Mouse (Mus musculus) neural tube, embryonic 10.5 days (tissue): ENCODE data around the gene Kbtbd13.
A peak's percentile ranks its signal among the peaks of the same experiment; 100 is the strongest.

Experiments used
- DNase-seq: peaks from one replicate; pipeline ENCODE4 v3.0.0-alpha.2; 2017; ENCODE audit warnings: low spot score; ENCODE audit errors: extremely low spot score

Kbtbd13 gene

DNA sequence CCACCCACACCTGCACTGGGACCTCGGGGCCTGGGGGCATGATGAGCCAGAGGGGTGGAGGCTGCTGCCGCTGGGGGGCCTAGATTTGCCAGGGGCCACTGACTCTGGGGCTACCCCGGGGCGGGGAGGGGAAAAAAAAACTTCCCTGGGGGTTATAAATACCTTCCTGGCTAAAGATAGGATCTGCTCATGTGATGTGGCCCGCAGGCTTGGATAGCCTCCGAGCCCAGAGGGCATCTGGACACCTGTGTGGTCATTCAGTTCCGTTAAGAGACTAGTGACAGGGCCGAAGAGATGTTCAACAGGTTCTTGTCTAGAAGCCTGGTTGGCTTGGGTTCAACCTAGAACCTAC is at the start of gene Kbtbd13:
TSS of gene Kbtbd13 (minus strand) at position 40 of the 352 bp plus-strand sequence.
- no peak for DNase-seq

DNA sequence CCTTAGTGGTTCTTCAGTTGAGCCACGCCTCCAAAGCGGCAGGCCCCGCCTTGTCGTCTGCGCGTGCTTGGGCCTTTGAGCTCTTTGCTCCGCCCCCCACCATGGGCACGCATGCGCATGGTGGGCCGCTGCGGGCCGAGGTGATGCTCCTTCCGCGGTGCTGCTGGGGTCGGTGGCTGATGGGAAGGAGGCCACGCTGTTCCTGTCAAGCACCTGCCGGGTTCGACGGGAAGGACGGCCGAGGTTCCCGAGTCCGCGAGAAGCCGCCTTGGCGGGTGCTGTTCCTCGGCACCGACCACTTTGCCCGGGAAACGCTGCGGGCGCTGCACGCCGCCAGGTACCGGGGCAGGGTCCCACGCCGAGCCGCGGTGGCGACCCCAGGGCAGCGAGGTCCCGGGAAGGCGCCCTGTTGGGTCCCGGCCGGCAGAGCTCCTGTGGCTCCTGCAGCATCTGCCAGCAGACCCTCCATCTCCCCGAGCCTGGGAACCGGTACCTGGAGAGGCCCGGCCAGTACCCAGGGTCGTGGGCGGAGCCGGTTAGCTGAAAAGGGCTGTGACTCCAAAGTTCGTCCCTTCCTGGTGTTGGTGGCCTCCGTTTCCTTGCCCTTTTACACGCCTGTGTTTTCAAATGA is 44.3 kb upstream of the Kbtbd13 start, which contains the start of gene Mtfmt:
TSS of gene Mtfmt (plus strand) at position 112 of the 631 bp plus-strand sequence.
- peak; percentile 94 for DNase-seq

DNA sequence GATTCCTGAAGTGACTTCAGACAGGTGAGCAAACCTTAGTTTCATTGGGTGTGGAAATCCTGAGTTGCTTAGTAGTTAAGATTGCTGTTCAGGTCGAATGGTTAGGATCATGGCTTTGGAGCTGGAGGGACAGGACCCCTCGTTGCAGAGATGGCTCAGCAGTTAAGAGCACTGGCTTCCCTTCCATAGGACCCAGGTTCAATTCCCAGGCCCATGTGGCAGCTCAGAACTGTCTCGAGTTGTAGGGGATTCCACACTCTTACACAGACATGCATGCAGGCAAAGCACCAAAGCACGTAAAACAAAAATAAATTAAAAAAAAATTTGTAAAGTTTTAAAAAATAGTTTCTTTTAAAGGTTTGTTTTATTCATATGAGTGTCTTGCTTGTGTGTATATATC is 43.8 kb upstream of the Kbtbd13 start:
- DNase-seq = no peak

DNA sequence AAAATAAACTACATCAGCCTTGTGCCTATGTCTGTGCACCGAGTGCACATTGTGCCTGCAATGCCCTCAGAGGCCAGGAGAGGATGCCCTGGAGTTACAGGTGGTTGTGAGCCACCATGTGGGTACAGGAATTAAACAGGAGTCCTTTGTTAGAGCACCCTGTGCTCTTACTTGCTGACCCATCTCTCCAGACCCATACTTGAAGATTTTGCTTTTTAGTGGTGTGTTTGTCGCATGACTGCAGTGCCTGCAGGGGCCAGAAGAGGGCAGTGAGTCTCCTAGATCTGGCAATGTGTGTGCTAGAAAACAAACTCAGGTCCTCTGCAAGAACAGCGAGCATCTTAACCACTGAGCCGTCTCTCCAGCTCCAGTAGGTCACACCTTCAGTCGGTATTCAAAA is 42.7 kb upstream of the Kbtbd13 start:
- peak; percentile 44 for DNase-seq

DNA sequence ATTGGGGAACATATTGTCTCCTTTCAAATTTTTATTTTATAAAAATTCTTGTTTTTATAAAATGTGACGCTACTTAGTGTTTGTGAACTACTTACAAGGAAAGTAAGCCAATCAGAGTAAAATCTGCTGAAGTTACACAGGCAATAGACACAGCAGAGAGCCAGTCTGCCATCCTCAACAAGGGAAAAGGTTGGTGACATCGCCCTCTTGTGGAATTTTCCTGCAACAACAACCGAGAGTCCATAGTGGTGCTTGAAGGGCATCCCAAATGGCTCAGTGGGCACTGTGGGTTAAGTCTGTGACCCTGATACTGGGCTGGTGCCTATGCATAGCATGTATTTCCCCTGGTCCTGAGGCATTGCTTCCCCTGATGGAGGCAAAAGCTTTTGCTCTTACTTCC is 40.8 kb upstream of the Kbtbd13 start:
- peak; percentile 85 for DNase-seq

GRCm38 (mm10) chr9:65430921-65431320 is 39.5 kb upstream of the Kbtbd13 start:
- no peak for DNase-seq

GRCm38 (mm10) chr9:65430401-65430800 is 38.9 kb upstream of the Kbtbd13 start:
- DNase-seq = no peak

DNA sequence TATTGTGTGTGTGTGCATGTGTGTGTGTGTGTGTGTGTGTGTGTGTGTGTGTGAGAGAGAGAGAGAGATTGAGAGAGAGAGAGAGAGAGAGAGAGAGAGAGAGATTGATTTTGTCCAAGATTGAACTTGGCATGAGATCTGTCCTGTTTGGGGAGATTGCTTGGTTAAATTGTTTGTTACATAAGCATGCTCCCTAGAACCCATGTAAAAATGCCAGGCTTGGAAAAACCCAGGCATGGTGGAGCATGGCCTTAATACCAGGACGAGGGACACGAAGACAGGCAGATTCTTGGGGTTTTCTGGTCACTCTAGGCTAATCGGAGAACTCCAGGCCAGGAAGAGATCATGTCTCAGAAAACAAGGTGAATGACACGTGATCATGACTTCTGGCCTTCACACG is 36.6 kb upstream of the Kbtbd13 start:
- no peak for DNase-seq

DNA sequence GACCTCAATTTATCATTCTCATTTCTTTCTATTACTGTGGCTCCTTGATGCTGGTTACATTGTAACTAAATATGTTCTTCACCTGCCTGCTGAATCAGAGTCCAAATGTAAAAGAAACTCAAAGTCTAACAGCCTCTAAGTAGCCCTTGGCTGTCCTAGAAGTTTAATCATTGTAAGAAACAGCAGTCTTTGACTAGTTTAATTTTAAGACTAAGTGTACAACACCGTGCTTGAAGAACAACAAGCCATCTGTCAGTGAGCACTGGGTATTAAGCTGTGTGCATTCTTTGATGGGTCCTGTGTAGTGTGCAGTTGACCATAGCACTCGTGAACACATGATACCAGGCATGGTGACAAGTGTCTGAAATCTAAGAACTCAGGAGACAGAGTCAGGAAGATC is 36.1 kb upstream of the Kbtbd13 start:
- no peak for DNase-seq

DNA sequence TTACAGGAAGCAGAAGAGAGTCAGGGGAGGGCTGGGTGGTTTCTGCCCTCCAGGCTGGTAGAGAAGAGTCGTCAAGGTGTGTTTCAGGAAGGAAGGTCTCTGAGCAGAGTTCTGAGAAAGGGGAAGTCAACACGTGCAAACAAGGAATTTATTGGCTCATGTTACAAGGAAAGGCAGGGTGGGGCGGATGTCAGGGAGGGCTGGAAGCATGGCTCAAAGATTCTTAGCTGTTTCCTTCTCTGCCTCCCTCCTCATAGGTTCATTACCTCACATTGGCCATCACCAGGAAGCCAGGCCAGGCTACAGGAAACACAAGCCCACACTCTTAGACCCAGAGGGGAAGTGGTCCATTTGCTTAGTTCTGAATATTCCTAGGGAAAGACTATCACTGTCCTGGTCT is 32.9 kb upstream of the Kbtbd13 start:
- DNase-seq = no peak

DNA sequence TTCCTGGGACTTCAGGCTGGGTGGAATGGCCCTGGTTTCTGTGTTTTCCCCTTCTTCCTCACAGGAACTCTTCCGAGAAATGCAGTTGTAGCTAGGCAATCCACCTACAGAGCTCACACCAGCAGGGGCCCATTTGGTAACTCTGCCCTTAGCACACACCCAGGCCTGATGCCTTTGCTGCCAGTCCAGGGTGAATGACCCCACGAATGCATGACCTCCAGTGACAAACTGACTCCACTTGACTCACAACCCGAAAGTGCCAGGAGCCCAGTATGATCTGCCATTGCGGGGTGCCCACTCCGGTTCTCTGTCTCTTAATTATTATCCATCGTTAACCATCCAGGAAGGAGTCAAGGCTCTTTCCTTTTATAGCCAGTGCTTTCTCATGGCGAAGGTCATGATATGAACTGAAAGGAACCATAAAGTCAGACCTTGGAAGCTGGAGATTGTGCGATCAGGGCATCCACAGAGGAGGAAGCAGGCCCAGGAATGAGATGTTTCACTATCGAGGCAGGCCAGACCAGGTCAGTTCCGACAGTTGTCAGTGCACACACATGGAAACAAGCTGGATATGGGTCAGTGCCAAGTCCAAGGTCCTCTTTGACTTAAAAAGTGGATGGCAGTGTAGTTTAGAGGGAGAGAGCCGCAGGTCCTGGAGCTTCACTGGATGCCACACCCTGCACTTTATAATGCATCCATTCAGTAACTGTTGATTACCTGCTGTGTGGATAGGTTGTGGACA is 31.5 kb upstream of the Kbtbd13 start, which contains the start of gene Slc51b:
TSS of gene Slc51b (minus strand) at position 196 of the 742 bp plus-strand sequence.
- DNase-seq = no peak

DNA sequence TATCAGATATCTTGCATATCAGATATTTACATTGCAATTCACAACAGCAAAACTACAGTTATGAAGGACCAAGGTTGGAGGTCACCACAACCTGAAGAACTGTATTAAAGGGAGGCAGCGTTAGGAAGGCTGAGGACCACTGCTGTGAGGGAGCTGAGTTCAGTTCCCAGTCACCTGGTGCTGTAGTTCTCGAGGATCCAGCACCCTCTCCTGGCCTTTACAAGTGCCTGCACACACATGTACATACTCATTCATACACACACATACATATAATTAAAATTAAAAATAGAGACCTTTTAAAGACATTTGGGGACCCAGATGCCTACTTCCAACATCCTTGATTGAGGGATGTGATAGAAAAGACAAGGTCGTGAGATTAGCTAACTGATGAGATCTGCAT is 28.2 kb upstream of the Kbtbd13 start:
- no peak for DNase-seq

GRCm38 (mm10) chr9:65417738-65418137 is 26.3 kb upstream of the Kbtbd13 start:
- no peak for DNase-seq

DNA sequence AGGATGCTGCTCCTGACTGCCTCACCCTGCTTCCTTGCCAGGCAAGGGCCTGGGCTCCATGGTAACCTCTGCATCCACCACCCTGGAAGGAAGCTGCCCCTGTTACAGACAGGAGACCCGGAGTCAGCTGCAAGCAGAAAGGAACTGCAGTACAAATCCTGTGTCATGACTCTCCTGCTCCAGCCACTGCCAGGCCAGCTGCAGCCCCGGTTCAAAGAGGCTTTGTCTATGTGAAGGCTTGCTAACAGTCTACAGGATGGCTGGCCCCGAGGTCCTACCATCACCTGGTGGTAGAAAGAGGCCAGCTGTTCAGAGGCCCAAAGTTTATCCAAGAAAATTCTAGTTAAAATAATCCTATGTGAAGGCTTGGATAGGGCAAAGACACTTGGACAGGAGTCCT is 19.9 kb upstream of the Kbtbd13 start:
- DNase-seq = no peak

DNA sequence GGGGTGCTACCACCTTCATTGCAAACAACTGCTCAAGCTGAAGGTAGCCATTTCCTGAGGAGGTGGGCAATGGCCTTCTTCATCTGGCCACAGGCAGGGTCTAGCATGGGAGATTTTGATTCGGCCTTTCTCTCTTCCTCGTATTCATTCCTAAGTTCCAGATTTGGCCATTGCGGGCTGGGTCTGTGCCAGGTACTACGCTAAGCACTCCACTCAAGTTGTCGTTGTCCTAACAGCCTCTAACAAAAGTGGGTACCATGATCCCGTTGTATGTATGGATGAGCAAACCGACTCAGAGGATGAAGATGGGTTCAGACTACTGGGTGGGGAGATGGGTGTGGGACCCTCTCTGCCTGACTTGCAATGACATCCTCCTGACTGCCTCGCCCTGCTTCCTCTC is 18.9 kb upstream of the Kbtbd13 start:
- no peak for DNase-seq

GRCm38 (mm10) chr9:65408871-65409295 is 17.4 kb upstream of the Kbtbd13 start:
- DNase-seq = no peak

GRCm38 (mm10) chr9:65407861-65408260 is 16.4 kb upstream of the Kbtbd13 start:
- DNase-seq = no peak

- no peak for DNase-seq
These were observed 15.9 kb upstream of the Kbtbd13 start for GRCm38 (mm10) chr9:65407327-65407726.

DNA sequence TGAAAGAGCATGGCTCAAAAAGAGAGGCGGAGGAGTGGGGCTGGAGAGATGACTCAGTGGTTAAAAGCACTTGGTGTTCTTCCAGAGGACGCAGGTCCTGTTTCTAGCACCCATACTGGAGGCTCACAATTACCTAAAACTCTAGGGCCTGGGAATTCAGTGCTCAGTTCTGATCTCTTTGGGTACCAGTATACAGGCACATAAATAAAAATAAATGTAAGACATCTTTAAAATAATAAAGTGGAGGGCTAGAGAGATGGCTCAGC is 13.7 kb upstream of the Kbtbd13 start:
- DNase-seq = no peak

- no peak for DNase-seq
These were observed 13.1 kb upstream of the Kbtbd13 start for GRCm38 (mm10) chr9:65404331-65405183.

GRCm38 (mm10) chr9:65399934-65400333 is 8.5 kb upstream of the Kbtbd13 start:
- no peak for DNase-seq

GRCm38 (mm10) chr9:65398279-65398678 is 6.8 kb upstream of the Kbtbd13 start, which contains the start of gene Rasl12:
Gene Rasl12 (plus strand): TSS chr9:65398506.
- DNase-seq = peak; percentile 80
